In genomic region chr13:112800597-112801380, GRCm38 (mm10) we compare ENCODE assay signal across 7 mouse cellular contexts. TPM values are rescaled to one million over a fixed set of nuclear protein-coding genes. Genes with fewer than 3 reads are reported as not detected.
A peak's percentile ranks its signal among the peaks of the same experiment; 100 is the strongest.
DNase-seq lines count a peak whose midpoint lies in the region; ATAC-seq and TF ChIP-seq lines count a peak whose summit lies in the region.

Plpp1 (plus strand) TSS chr13:112800792.

- peak within 1 kb of the TSS; percentile 87 for H3K9ac ChIP-seq in embryonic facial prominence, embryonic 14.5 days (ENCODE audit: low read depth, low read length)
- peak within 1 kb of the TSS; percentile 84 for H3K9ac ChIP-seq in midbrain, embryonic 12.5 days (replicated peaks)

- H3K9me3 ChIP-seq in embryonic facial prominence, embryonic 14.5 days (ENCODE audit: control insufficient read depth, low read length) = no peaks in the 10 kb centered on the region
- H3K9me3 ChIP-seq in limb, embryonic 10.5 days (replicated peaks) = no peaks in the 10 kb centered on the region
- no peaks in the 10 kb centered on the region for H3K9me3 ChIP-seq in midbrain, embryonic 12.5 days

- peaks cover 4% of the 10 kb centered on the region for H3K36me3 ChIP-seq in embryonic facial prominence, embryonic 14.5 days (ENCODE audit: control insufficient read depth, insufficient read depth, low read length)
- H3K36me3 ChIP-seq in limb, embryonic 10.5 days = peaks cover 5% of the 10 kb centered on the region
- H3K36me3 ChIP-seq in midbrain, embryonic 12.5 days = peaks cover 4% of the 10 kb centered on the region; the same call in 1 of the 2 replicates
- peaks cover 1% of the 10 kb centered on the region; the same call in 1 of the 2 replicates for H3K36me3 ChIP-seq in small intestine, adult 2 months (ENCODE audit: control insufficient read depth, insufficient read depth, low read length)

- WGBS in bone marrow, adult 2 months = under 1% methylated on average over 82 of the region's 83 CpGs
- 0% methylated on average over 15 of the region's 83 CpGs for WGBS in embryonic facial prominence, embryonic 14.5 days
- under 1% methylated on average over 83 of the region's 83 CpGs for WGBS in limb, embryonic 10.5 days
- WGBS in midbrain, embryonic 12.5 days = under 1% methylated on average over 80 of the region's 83 CpGs
- under 1% methylated on average over 74 of the region's 83 CpGs for WGBS in small intestine, adult 2 months

- peak within 1 kb of the TSS; percentile 83 for H3K4me3 ChIP-seq in bone marrow, adult 2 months (replicated peaks; ENCODE audit: control insufficient read depth, low read depth, low read length)
- H3K4me3 ChIP-seq in embryonic facial prominence, embryonic 14.5 days (ENCODE audit: low read depth, low read length) = peak within 1 kb of the TSS; percentile 87
- H3K4me3 ChIP-seq in limb, embryonic 10.5 days = peak within 1 kb of the TSS; percentile 86
- peak within 1 kb of the TSS; percentile 78 for H3K4me3 ChIP-seq in midbrain, embryonic 12.5 days
- peak within 1 kb of the TSS; percentile 94 for H3K4me3 ChIP-seq in small intestine, adult 2 months (ENCODE audit: low read depth, low read length)

- peak; percentile 93 for TF ChIP-seq POLR2A in bone marrow, adult 2 months (IDR thresholded peaks at IDR 0.05; ENCODE audit: borderline replicate concordance, control insufficient read depth, low read depth, low read length)
- peak; percentile 93 for TF ChIP-seq POLR2A in small intestine, adult 2 months (IDR thresholded peaks at IDR 0.05; ENCODE audit: low read depth, low read length)

- DNase-seq in embryonic facial prominence, embryonic 14.5 days (ENCODE audit: low spot score) = peak; percentile 98
- DNase-seq in heart, adult 18-20 months = peak; percentile 98
- DNase-seq in kidney, adult 18-20 months = peak; percentile 96
- peak; percentile 97 for DNase-seq in limb, embryonic 10.5 days (ENCODE audit: low spot score)

- TF ChIP-seq CTCF in bone marrow, adult 2 months (IDR thresholded peaks at IDR 0.05; ENCODE audit: control insufficient read depth, insufficient read depth, low read length) = no peak
- TF ChIP-seq CTCF in small intestine, adult 2 months (IDR thresholded peaks at IDR 0.05; ENCODE audit: extremely low read depth, insufficient read length, insufficient replicate concordance, low read depth, low read length) = no peak

- H3K4me1 ChIP-seq in bone marrow, adult 2 months (ENCODE audit: control insufficient read depth, insufficient read depth, low read length) = no peaks in the 10 kb centered on the region; the same call in 1 of the 2 replicates
- no peaks in the 10 kb centered on the region for H3K4me1 ChIP-seq in embryonic facial prominence, embryonic 14.5 days (ENCODE audit: control insufficient read depth, insufficient read depth, low read length)
- peaks cover 21% of the 10 kb centered on the region for H3K4me1 ChIP-seq in limb, embryonic 10.5 days
- H3K4me1 ChIP-seq in midbrain, embryonic 12.5 days = peaks cover 9% of the 10 kb centered on the region; the same call in 1 of the 2 replicates
- H3K4me1 ChIP-seq in small intestine, adult 2 months (ENCODE audit: control insufficient read depth, insufficient read depth, insufficient read length, low read length) = peaks cover 8% of the 10 kb centered on the region; the same call in 1 of the 2 replicates

- H3K27me3 ChIP-seq in embryonic facial prominence, embryonic 14.5 days (replicated peaks; ENCODE audit: control insufficient read depth, insufficient read depth, low read length) = no peaks in the 10 kb centered on the region
- no peaks in the 10 kb centered on the region for H3K27me3 ChIP-seq in limb, embryonic 10.5 days (ENCODE audit: low read depth, poor library complexity, severe bottlenecking)
- no peaks in the 10 kb centered on the region for H3K27me3 ChIP-seq in midbrain, embryonic 12.5 days
- no peaks in the 10 kb centered on the region for H3K27me3 ChIP-seq in small intestine, adult 2 months (ENCODE audit: control insufficient read depth, insufficient read depth, low read length)

- H3K4me2 ChIP-seq in embryonic facial prominence, embryonic 14.5 days (ENCODE audit: low read depth, low read length) = peak within 1 kb of the TSS; percentile 89
- H3K4me2 ChIP-seq in midbrain, embryonic 12.5 days (replicated peaks) = peak within 1 kb of the TSS; percentile 94

- peak; percentile 97 for ATAC-seq in embryonic facial prominence, embryonic 14.5 days (ENCODE audit: low read depth)
- ATAC-seq in midbrain, embryonic 12.5 days (ENCODE audit: low FRiP score, low read depth) = peak; percentile 98

- peak within 1 kb of the TSS; percentile 83 for H3K27ac ChIP-seq in bone marrow, adult 2 months (ENCODE audit: control insufficient read depth, insufficient read depth, low read depth, low read length, poor library complexity)
- H3K27ac ChIP-seq in embryonic facial prominence, embryonic 14.5 days (replicated peaks; ENCODE audit: low read depth, low read length) = peak within 1 kb of the TSS; percentile 96
- H3K27ac ChIP-seq in limb, embryonic 10.5 days = peak within 1 kb of the TSS; percentile 93
- peak within 1 kb of the TSS; percentile 93 for H3K27ac ChIP-seq in midbrain, embryonic 12.5 days (replicated peaks)
- H3K27ac ChIP-seq in small intestine, adult 2 months (ENCODE audit: insufficient read depth, low read depth, low read length) = peak within 1 kb of the TSS; percentile 88

RNA-seq across cellular contexts. Expression of gene Plpp1, which starts in this region (rescaled TPM):
- polyA plus RNA-seq in bone marrow, adult 2 months (2011; ENCODE audit: insufficient read depth, insufficient read length, low replicate concordance, missing spikeins) = 24.0 and 27.0 TPM in 2 replicates
- polyA plus RNA-seq in embryonic facial prominence, embryonic 14.5 days (2014; fragmentation: Nextera tagmentation; extraction: Ambion mirVana) = 60.5 and 64.6 TPM in 2 replicates
- 10 to 100 TPM; 41.8 to 43.5 TPM for total RNA-seq in heart, adult 18-20 months (2021)
- 17.6 and 22.5 TPM in 2 replicates for polyA plus RNA-seq in limb, embryonic 10.5 days (2016; fragmentation: Nextera tagmentation; extraction: Ambion mirVana)
- 22.3 and 24.7 TPM in 2 replicates for polyA plus RNA-seq in midbrain, embryonic 12.5 days (2016; fragmentation: Nextera tagmentation; extraction: Ambion mirVana)
- polyA plus RNA-seq in small intestine, adult 2 months (2012; rRNA removed) = 38.7 and 102 TPM in 2 replicates

Comparison
In these comparisons a context has a peak if more than half of its experiments do, and no peak if none do; other contexts are left out.
1. Peak in every context shown above with its lines: DNase-seq, ATAC-seq, H3K4me3 ChIP-seq and H3K27ac ChIP-seq.